Mouse (Mus musculus): ENCODE results near the gene Adamtsl3.

- TF ChIP-seq POLR2A (IDR thresholded peaks at IDR 0.05; ENCODE audit: borderline replicate concordance, low read depth, low read length) (no peak), CTCF (IDR thresholded peaks at IDR 0.05; ENCODE audit: low read depth, low read length) (no peak)
These were observed 150.0 kb downstream of the Adamtsl3 start for GRCm38 (mm10) chr7:82485344-82485954.
